Mouse (Mus musculus): ENCODE measurements around the gene Gm2237. TPM values are rescaled to one million over a fixed set of nuclear protein-coding genes. Genes with fewer than 3 reads are reported as not detected.
"Not testable (repeated sequence)": the region's sequence is repeated elsewhere in the genome, so short reads cannot be mapped to it uniquely, and the experiment has no call there.

The Gm2237 gene
- polyA plus RNA-seq (2015; fragmentation: Nextera tagmentation; extraction: Ambion mirVana), result 0.06 and 0.12 TPM in 2 replicates

DNA sequence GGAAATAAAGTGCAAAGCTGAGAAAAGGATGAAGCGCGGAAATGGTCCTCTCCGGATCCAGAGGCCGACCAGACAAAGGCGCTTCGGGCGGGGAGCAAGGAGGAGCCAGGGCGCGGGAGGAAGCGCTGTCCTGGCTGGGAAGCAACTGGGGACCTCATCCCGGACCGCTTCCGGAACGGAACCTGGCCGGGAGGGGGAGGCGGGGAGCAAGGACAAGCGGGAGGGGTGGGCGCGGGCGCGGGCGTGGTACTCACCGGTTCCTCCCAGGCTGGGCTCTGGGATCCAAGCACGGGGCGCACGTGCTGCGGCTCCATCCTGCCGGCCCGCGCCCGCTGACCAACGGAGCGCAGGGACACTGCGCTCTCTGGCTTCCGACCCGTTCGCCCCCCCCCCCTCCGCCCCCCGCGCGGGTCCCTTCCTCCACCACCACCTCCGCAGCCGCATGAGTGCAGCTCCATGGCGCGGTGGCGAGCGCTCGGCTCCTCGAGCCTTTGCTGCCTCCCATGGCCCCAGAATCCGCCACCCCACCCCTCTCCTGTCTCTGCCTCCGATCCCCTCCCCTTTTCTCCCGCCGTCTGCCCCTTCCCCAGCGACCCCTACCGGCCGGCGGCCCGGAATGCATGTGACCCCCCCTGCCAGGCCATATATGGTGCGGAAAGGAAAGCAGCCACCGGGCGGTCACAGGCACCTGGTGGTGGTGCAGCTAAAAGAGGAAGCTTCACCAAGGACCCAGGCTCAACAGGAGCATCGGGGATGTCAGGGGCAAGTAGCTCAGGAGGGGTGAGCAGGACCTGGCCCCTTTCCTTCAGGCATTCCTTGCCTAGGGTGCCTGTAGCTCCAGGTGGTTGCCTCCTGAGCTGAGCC lies at the start of gene Gm2237:
Gm2237 (minus strand) TSS at position 332 of the 864 bp plus-strand sequence.
- H3K27ac ChIP-seq (replicated peaks); ATAC-seq (ENCODE audit: insufficient read depth); H3K36me3 ChIP-seq (replicated peaks); H3K9me3 ChIP-seq (replicated peaks); H3K27me3 ChIP-seq; H3K4me1 ChIP-seq (replicated peaks); H3K9ac ChIP-seq: not testable (repeated sequence)
- 0% methylated on average over 33 of the region's 62 CpGs for WGBS (ENCODE audit: insufficient replicate concordance)
- Histone ChIP-seq H3K4me2 (peak within 1 kb of the TSS; percentile 53), H3K4me3 (replicated peaks) (peak within 1 kb of the TSS; percentile 30)

DNA sequence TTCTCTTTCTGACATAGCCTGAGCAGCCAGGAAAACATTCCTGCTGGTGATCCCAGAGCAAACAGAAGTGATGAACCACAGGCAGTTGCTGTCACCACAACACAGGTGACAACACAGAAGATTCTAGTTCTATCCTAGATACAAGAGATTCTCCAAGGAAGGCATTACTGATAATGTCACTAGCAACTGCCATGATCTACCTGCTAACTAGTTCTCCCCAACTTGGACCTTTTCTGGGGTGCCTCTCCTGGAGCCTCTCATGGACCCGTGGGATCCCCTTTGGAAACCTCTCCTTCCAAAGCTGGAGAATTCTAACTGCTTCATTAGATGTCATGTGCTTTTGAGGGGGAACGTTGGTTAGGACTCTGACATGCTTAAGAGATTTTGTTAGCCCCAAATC lies 17.5 kb upstream of the Gm2237 start, which contains the start of gene Gm5458:
Gm5458 (minus strand) TSS at position 101 of the 400 bp plus-strand sequence.
- not testable (repeated sequence) for H3K9ac ChIP-seq; H3K4me1 ChIP-seq (replicated peaks); H3K4me3 ChIP-seq (replicated peaks); H3K4me2 ChIP-seq; H3K9me3 ChIP-seq (replicated peaks); H3K27me3 ChIP-seq; H3K27ac ChIP-seq (replicated peaks); H3K36me3 ChIP-seq (replicated peaks); ATAC-seq (ENCODE audit: insufficient read depth)
- WGBS (ENCODE audit: insufficient replicate concordance), result 55% methylated on average over 2 of the region's 2 CpGs

DNA sequence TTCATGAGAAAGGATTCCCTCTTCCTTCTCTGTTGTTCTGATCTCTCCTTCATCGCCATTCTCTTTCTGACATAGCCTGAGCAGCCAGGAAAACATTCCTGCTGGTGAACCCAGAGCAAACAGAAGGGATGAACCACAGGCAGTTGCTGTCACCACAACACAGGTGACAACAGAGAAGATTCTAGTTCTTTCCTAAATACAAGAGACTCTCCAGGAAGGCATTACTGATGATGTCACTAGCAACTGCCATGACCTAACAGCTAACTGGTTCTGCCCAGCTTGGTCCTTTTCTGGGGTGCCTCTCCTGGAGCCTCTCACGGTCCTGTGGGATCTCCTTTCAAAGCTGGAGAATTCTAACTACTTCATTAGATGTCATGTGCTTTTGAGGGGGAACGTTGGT lies 35.1 kb downstream of the Gm2237 start, which contains the start of gene Gm2244:
Gm2244 (minus strand) TSS at position 101 of the 400 bp plus-strand sequence.
- H3K36me3 ChIP-seq (replicated peaks); H3K4me1 ChIP-seq (replicated peaks); H3K9me3 ChIP-seq (replicated peaks); ATAC-seq (ENCODE audit: insufficient read depth); H3K4me3 ChIP-seq (replicated peaks); H3K9ac ChIP-seq; H3K27me3 ChIP-seq; H3K4me2 ChIP-seq; H3K27ac ChIP-seq (replicated peaks): not testable (repeated sequence)
- WGBS (ENCODE audit: insufficient replicate concordance), result 76% methylated on average over 1 of the region's 3 CpGs

Other genes starting within 250 kb of the Gm2237 start
- not detected in 2 replicates for gene Gm21738, start 166.2 kb downstream of the Gm2237 start, polyA plus RNA-seq (2015; fragmentation: Nextera tagmentation; extraction: Ambion mirVana)
- not detected in 2 replicates for gene Gm2244, start 35.2 kb downstream of the Gm2237 start, polyA plus RNA-seq (2015; fragmentation: Nextera tagmentation; extraction: Ambion mirVana)
- not detected in 2 replicates for gene Gm5458, start 17.4 kb upstream of the Gm2237 start, polyA plus RNA-seq (2015; fragmentation: Nextera tagmentation; extraction: Ambion mirVana)
- 12.8 and 13.1 TPM in 2 replicates for gene Nid2, start 166.1 kb upstream of the Gm2237 start, polyA plus RNA-seq (2015; fragmentation: Nextera tagmentation; extraction: Ambion mirVana)
- gene Rtraf, start 238.7 kb upstream of the Gm2237 start, polyA plus RNA-seq (2015; fragmentation: Nextera tagmentation; extraction: Ambion mirVana), result 61.7 and 72.6 TPM in 2 replicates

All from liver, embryonic 15.5 days (tissue).